Mouse (Mus musculus) bone marrow, adult 2 months (tissue): Measurements from ENCODE around the gene Anks1b. TPM values are rescaled to one million over a fixed set of nuclear protein-coding genes. Genes with fewer than 3 reads are reported as not detected.

Experiments
- H3K27ac ChIP-seq: fragments of 200-500 bp; 2 replicates; pipeline ENCODE4 v1.5.1; 2012; ENCODE audit warnings: low read depth, mild to moderate bottlenecking, control low read depth, inconsistent platforms, low read length; ENCODE audit not compliant: control insufficient read depth, poor library complexity, insufficient read depth
- H3K4me1 ChIP-seq: fragments of 200-500 bp; 2 replicates; pipeline ENCODE4 v1.6.1; 2011; ENCODE audit warnings: low read length; ENCODE audit not compliant: control insufficient read depth, insufficient read depth
- H3K4me3 ChIP-seq: fragments of 200-500 bp; replicated peaks from 2 replicates; pipeline ENCODE3; 2011; ENCODE audit warnings: mild to moderate bottlenecking, low read depth, low read length, control low read depth; ENCODE audit not compliant: control insufficient read depth
- CTCF ChIP-seq: fragments of 200-500 bp; IDR thresholded peaks from 2 replicates; pipeline ENCODE4 v1.5.1; 2011; ENCODE audit warnings: low read length, control low read depth; ENCODE audit not compliant: control insufficient read depth, insufficient read depth
- POLR2A ChIP-seq: fragments of 200-500 bp; IDR thresholded peaks from 2 replicates; pipeline ENCODE4 v1.6.1; 2011; ENCODE audit warnings: low read depth, mild to moderate bottlenecking, control low read depth, low read length, borderline replicate concordance; ENCODE audit not compliant: control insufficient read depth
- WGBS: fragments of 180-500 bp; shearing (Covaris S2); methylation state at CpG from one replicate; pipeline ENCODE4 v1.1.7; 2018; 5-methylcytosine and 5-hydroxymethylcytosine counted together
- polyA plus RNA-seq: library from polyadenylated mRNA; stranded (reverse); fragments of >200 nt; gene quantifications from 2 replicates; pipeline ENCODE4 v1.2.4, GENCODE M21; 2011; ENCODE audit warnings: low replicate concordance; ENCODE audit not compliant: missing spikeins, insufficient read depth, insufficient read length

Anks1b gene
- polyA plus RNA-seq, 1 experiment = not detected

- H3K4me3 ChIP-seq = no peak overlapping the region
- TF ChIP-seq POLR2A (no peak), CTCF (no peak)
- no peak overlapping the region for H3K27ac ChIP-seq
- H3K4me1 ChIP-seq = no peaks in the 10 kb centered on the region
These were observed 725.8 kb downstream of the Anks1b start for GRCm38 (mm10) chr10:90599149-90599548.

GRCm38 (mm10) chr10:90599726-90600531 lies 726.6 kb downstream of the Anks1b start:
- Histone ChIP-seq H3K27ac (no peak overlapping the region), H3K4me1 (no peaks in the 10 kb centered on the region), H3K4me3 (no peak overlapping the region)
- WGBS = 82% methylated on average over 14 of the region's 14 CpGs
- no peak for TF ChIP-seq CTCF

DNA sequence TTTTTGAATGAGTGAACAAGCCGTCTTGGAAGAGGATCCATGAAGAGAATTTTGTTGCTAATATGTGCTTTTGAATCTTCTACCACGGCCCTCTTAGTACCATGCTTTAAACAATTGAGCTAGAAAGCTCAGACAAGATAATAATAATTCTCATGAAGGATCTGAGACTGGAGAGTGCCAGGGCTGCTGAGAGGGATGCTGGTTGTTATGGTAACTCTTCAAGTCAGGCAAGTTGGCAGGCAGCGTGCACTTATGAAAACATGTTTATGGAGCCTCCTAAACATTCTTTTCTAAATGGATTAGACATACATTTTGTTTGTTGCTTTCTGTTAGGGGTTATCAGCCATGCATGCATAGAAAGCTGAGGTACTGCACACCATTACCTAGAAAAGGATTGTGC lies 734.3 kb downstream of the Anks1b start:
- TF ChIP-seq CTCF (no peak), POLR2A (no peak)
- H3K4me3 ChIP-seq = no peak overlapping the region
- no peaks in the 10 kb centered on the region for H3K4me1 ChIP-seq
- no peak overlapping the region for H3K27ac ChIP-seq
- 64% methylated on average over 3 of the region's 3 CpGs for WGBS

GRCm38 (mm10) chr10:90609437-90609836 lies 736.1 kb downstream of the Anks1b start:
- no peak overlapping the region for H3K4me3 ChIP-seq
- no peak overlapping the region for H3K27ac ChIP-seq
- no peaks in the 10 kb centered on the region for H3K4me1 ChIP-seq
- TF ChIP-seq CTCF = no peak
- TF ChIP-seq POLR2A = no peak
- 82% methylated on average over 7 of the region's 7 CpGs for WGBS

- TF ChIP-seq POLR2A (no peak), CTCF (no peak)
- 84% methylated on average over 3 of the region's 3 CpGs for WGBS
- Histone ChIP-seq H3K4me3 (no peak overlapping the region), H3K27ac (no peak overlapping the region), H3K4me1 (no peaks in the 10 kb centered on the region)
These were observed 739.7 kb downstream of the Anks1b start for GRCm38 (mm10) chr10:90613051-90613450.

- WGBS = 68% methylated on average over 2 of the region's 2 CpGs
- Histone ChIP-seq H3K4me3 (no peak overlapping the region), H3K27ac (no peak overlapping the region), H3K4me1 (no peaks in the 10 kb centered on the region)
- no peak for TF ChIP-seq CTCF
- no peak for TF ChIP-seq POLR2A
These were observed 741.9 kb downstream of the Anks1b start for GRCm38 (mm10) chr10:90615196-90615595.

DNA sequence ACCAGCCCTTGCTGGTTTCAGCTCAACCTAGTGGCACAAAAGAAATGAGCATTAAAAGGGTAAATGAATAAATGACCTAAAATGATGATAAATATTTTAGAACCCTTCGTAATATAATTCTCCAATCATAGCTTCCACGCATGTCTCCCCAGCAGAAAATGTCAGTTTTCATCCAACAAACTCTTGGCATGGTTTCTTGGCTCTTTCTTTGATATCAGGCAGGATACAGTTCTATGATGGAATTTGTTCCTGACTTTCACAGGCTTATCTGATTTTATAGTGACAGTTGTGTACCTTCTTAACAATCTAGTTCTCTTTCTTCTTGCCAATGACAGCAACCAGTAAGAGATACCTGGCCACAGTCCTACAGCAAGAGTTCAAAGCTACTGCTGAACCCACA lies 743.3 kb downstream of the Anks1b start:
- H3K4me3 ChIP-seq = no peak overlapping the region
- no peaks in the 10 kb centered on the region for H3K4me1 ChIP-seq
- no peak overlapping the region for H3K27ac ChIP-seq
- TF ChIP-seq CTCF (no peak), POLR2A (no peak)
- WGBS = 80% methylated on average over 2 of the region's 2 CpGs

DNA sequence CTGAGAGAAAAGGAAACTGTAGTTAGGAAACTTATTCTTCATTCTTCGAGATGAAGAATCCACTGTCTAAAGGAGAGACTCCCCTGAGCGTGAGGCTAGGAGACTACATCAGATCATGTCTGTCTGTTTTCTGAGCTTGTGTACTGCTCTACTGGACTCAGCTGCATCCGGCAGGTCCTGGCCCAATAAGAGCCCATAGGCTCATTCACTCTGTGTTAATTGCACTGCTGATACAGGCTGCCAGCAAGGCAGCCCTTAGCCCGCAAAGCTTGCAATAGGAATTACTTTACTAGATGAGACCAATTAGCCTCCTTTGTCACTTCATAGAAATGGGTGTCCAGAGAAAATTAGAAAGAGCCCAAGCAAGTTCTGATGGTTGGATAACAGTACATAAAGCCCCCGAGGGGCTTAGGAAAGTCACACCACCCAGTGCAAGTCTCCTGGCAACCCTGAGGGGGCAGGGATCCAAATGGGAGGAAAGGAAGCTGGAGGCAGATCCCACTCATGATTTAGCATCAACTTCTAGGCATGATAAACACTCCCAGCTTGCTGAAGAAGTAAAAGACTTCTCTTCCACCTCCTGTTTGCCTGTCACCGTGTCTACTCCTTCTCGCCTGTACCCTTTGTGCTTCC lies 744.5 kb downstream of the Anks1b start:
- no peak for TF ChIP-seq POLR2A
- no peak for TF ChIP-seq CTCF
- WGBS = 79% methylated on average over 7 of the region's 7 CpGs
- Histone ChIP-seq H3K4me1 (no peaks in the 10 kb centered on the region), H3K27ac (no peak overlapping the region), H3K4me3 (no peak overlapping the region)

DNA sequence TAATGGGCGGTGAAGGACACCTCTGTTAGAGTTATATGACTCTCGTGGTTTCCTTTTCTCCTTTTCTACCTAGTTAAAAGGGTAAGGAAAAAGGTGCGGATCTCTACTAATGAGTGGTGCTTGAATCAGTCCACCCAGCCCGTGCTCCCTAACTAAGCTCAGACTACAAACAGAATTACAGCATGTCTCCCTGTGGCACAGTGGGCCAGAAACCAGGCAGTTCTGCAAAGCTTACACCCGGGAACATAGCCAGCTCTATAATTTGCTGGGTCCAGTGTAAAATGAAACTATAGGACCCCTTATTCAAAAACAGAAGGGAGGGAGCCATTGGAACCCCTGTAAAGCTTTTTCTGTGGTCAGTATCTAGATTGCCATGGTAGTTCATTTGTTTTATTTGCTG lies 754.2 kb downstream of the Anks1b start:
- H3K27ac ChIP-seq = no peak overlapping the region
- no peak for TF ChIP-seq CTCF
- TF ChIP-seq POLR2A = no peak
- H3K4me3 ChIP-seq = no peak overlapping the region
- no peaks in the 10 kb centered on the region for H3K4me1 ChIP-seq
- 72% methylated on average over 5 of the region's 5 CpGs for WGBS
